Mouse (Mus musculus) leukemia stem cell, adult 10-12 weeks (primary cell): ENCODE data around the gene Pop4. TPM values are rescaled to one million over a fixed set of nuclear protein-coding genes. Genes with fewer than 3 reads are reported as not detected.

Source experiments
- polyA plus RNA-seq: library from polyadenylated mRNA; stranded (reverse); fragments of >175 nt; gene quantifications from 2 replicates; pipeline ENCODE4 v1.2.3, GENCODE M21; 2012; ENCODE audit warnings: low replicate concordance

The Pop4 gene
- 1.3 and 2.1 TPM in 2 replicates for polyA plus RNA-seq

GRCm38 (mm10) chr7:38270703-38271510 is at the start of gene Pop4:
Gene Pop4 (minus strand): TSS chr7:38271423.

GRCm38 (mm10) chr7:38227900-38228298 is 43.3 kb downstream of the Pop4 start, which contains the start of gene Plekhf1:
Gene Plekhf1 (minus strand): TSS chr7:38228016.

Other genes with a start within 250 kb of the Pop4 start
- 15.5 and 20.6 TPM in 2 replicates for gene Uri1, start 247.9 kb downstream of the Pop4 start, polyA plus RNA-seq
- 165 and 214 TPM in 2 replicates for gene Ccne1, start 163.9 kb downstream of the Pop4 start, polyA plus RNA-seq
- gene 1600014C10Rik, start 88.2 kb downstream of the Pop4 start, polyA plus RNA-seq: 3.9 and 6.8 TPM in 2 replicates
- gene Plekhf1, start 43.4 kb downstream of the Pop4 start, polyA plus RNA-seq: 0.20 and 0.63 TPM in 2 replicates